Mouse (Mus musculus): ENCODE results near the gene Tmed3. TPM values are rescaled to one million over a fixed set of nuclear protein-coding genes. Genes with fewer than 3 reads are reported as not detected.

Gene Tmed3
- 40.2 and 41.4 TPM in 2 replicates for polyA plus RNA-seq (2016; fragmentation: Nextera tagmentation; extraction: Ambion mirVana)

- 2% methylated on average over 52 of the region's 52 CpGs for WGBS (ENCODE audit: insufficient replicate concordance)
- peak; percentile 98 for ATAC-seq
- H3K4me1 ChIP-seq, result peaks cover 16% of the 10 kb centered on the region
- no peaks in the 10 kb centered on the region for H3K27me3 ChIP-seq (replicated peaks)
- peak within 1 kb of the TSS; percentile 90 for H3K4me2 ChIP-seq
- peak within 1 kb of the TSS; percentile 76 for H3K9ac ChIP-seq
- H3K27ac ChIP-seq, result peak within 1 kb of the TSS; percentile 79
- peak within 1 kb of the TSS; percentile 68 for H3K4me3 ChIP-seq
- H3K36me3 ChIP-seq, result peaks cover 27% of the 10 kb centered on the region
- H3K9me3 ChIP-seq (replicated peaks), result no peaks in the 10 kb centered on the region
Observed at GRCm38 (mm10) chr9:89704265-89705196, at the start of gene Tmed3. Gene Tmed3, minus strand, starts transcription at chr9:89705068.

- Histone ChIP-seq H3K4me1 (no peaks in the 10 kb centered on the region), H3K27me3 (replicated peaks) (peaks cover 4% of the 10 kb centered on the region; the same call in 1 of the 2 replicates), H3K9ac (no peak overlapping the region), H3K27ac (no peak overlapping the region), H3K9me3 (replicated peaks) (no peaks in the 10 kb centered on the region), H3K4me3 (no peak overlapping the region), H3K4me2 (no peak overlapping the region), H3K36me3 (no peaks in the 10 kb centered on the region)
- no peak for ATAC-seq
Observed at GRCm38 (mm10) chr9:89740041-89740440, 35.2 kb upstream of the Tmed3 start.

GRCm38 (mm10) chr9:89738295-89738694, 33.4 kb upstream of the Tmed3 start, which contains the start of gene Ankrd34c:
Gene Ankrd34c, minus strand, starts transcription at chr9:89738475.
- ATAC-seq, result no peak
- Histone ChIP-seq H3K9me3 (replicated peaks) (no peaks in the 10 kb centered on the region), H3K4me1 (no peaks in the 10 kb centered on the region), H3K27ac (no peak within 1 kb of the TSS), H3K4me3 (no peak within 1 kb of the TSS), H3K27me3 (replicated peaks) (peaks cover 4% of the 10 kb centered on the region; the same call in 1 of the 2 replicates), H3K9ac (no peak within 1 kb of the TSS), H3K4me2 (no peak within 1 kb of the TSS), H3K36me3 (no peaks in the 10 kb centered on the region)
- 6% methylated on average over 8 of the region's 8 CpGs for WGBS (ENCODE audit: insufficient replicate concordance)

GRCm38 (mm10) chr9:89737888-89738287, 33.0 kb upstream of the Tmed3 start:
- H3K4me3 ChIP-seq, result no peak overlapping the region
- ATAC-seq, result no peak
- H3K9me3 ChIP-seq (replicated peaks), result no peaks in the 10 kb centered on the region
- no peak overlapping the region for H3K27ac ChIP-seq
- H3K27me3 ChIP-seq (replicated peaks), result peaks cover 4% of the 10 kb centered on the region; the same call in 1 of the 2 replicates
- no peaks in the 10 kb centered on the region for H3K4me1 ChIP-seq
- no peak overlapping the region for H3K4me2 ChIP-seq
- no peak overlapping the region for H3K9ac ChIP-seq
- H3K36me3 ChIP-seq, result no peaks in the 10 kb centered on the region
- 11% methylated on average over 6 of the region's 6 CpGs for WGBS (ENCODE audit: insufficient replicate concordance)

- Histone ChIP-seq H3K4me2 (no peak overlapping the region), H3K9ac (no peak overlapping the region)
- WGBS (ENCODE audit: insufficient replicate concordance), result 10% methylated on average over 20 of the region's 20 CpGs
Observed at GRCm38 (mm10) chr9:89736932-89737705, 32.3 kb upstream of the Tmed3 start.

GRCm38 (mm10) chr9:89706906-89707305, 2.0 kb upstream of the Tmed3 start:
- 24% methylated on average over 4 of the region's 4 CpGs for WGBS (ENCODE audit: insufficient replicate concordance)
- Histone ChIP-seq H3K27ac (no peak overlapping the region), H3K4me1 (peaks cover 16% of the 10 kb centered on the region), H3K27me3 (replicated peaks) (no peaks in the 10 kb centered on the region), H3K36me3 (peaks cover 3% of the 10 kb centered on the region; the same call in 1 of the 2 replicates), H3K4me3 (no peak overlapping the region), H3K9me3 (replicated peaks) (no peaks in the 10 kb centered on the region), H3K4me2 (no peak overlapping the region), H3K9ac (no peak overlapping the region)
- no peak for ATAC-seq

More at GRCm38 (mm10) chr9:89736932-89737705, 32.3 kb upstream of the Tmed3 start:
- no peaks in the 10 kb centered on the region for H3K9me3 ChIP-seq (replicated peaks)
- H3K27ac ChIP-seq, result no peak overlapping the region
- no peaks in the 10 kb centered on the region for H3K4me1 ChIP-seq
- ATAC-seq, result 0 out of 2 replicates have a peak, but pooled peaks have one; percentile 35
- H3K27me3 ChIP-seq (replicated peaks), result peaks cover 4% of the 10 kb centered on the region; the same call in 1 of the 2 replicates
- H3K36me3 ChIP-seq, result no peaks in the 10 kb centered on the region
- no peak overlapping the region for H3K4me3 ChIP-seq

- Histone ChIP-seq H3K4me1 (peaks cover 16% of the 10 kb centered on the region), H3K27ac (peak overlapping the region; percentile 54; the same call in 1 of the 2 replicates), H3K9me3 (replicated peaks) (no peaks in the 10 kb centered on the region), H3K36me3 (peaks cover 21% of the 10 kb centered on the region), H3K4me2 (peak overlapping the region; percentile 90), H3K27me3 (replicated peaks) (no peaks in the 10 kb centered on the region), H3K9ac (peak overlapping the region; percentile 76), H3K4me3 (peak overlapping the region; percentile 68)
- WGBS (ENCODE audit: insufficient replicate concordance), result 12% methylated on average over 10 of the region's 10 CpGs
- peak; percentile 55 for ATAC-seq
Observed at GRCm38 (mm10) chr9:89705197-89705533, 297 bp upstream of the Tmed3 start.

GRCm38 (mm10) chr9:89700910-89701457, 3.9 kb downstream of the Tmed3 start:
- Histone ChIP-seq H3K4me2 (no peak overlapping the region), H3K4me1 (peaks cover 16% of the 10 kb centered on the region), H3K36me3 (peaks cover 47% of the 10 kb centered on the region), H3K27ac (no peak overlapping the region), H3K9me3 (replicated peaks) (no peaks in the 10 kb centered on the region), H3K4me3 (no peak overlapping the region), H3K27me3 (replicated peaks) (no peaks in the 10 kb centered on the region), H3K9ac (no peak overlapping the region)
- ATAC-seq, result no peak
- 63% methylated on average over 2 of the region's 2 CpGs for WGBS (ENCODE audit: insufficient replicate concordance)

- H3K4me1 ChIP-seq, result no peaks in the 10 kb centered on the region
- no peak for ATAC-seq
- no peak overlapping the region for H3K4me3 ChIP-seq
- peaks cover 25% of the 10 kb centered on the region for H3K36me3 ChIP-seq
- no peak overlapping the region for H3K4me2 ChIP-seq
- H3K9ac ChIP-seq, result no peak overlapping the region
- WGBS (ENCODE audit: insufficient replicate concordance), result 68% methylated on average over 1 of the region's 1 CpGs
- no peak overlapping the region for H3K27ac ChIP-seq
- no peaks in the 10 kb centered on the region for H3K9me3 ChIP-seq (replicated peaks)
- H3K27me3 ChIP-seq (replicated peaks), result no peaks in the 10 kb centered on the region
Observed at GRCm38 (mm10) chr9:89695143-89695542, 9.7 kb downstream of the Tmed3 start.

GRCm38 (mm10) chr9:89693670-89694069, 11.2 kb downstream of the Tmed3 start:
- no peaks in the 10 kb centered on the region for H3K27me3 ChIP-seq (replicated peaks)
- H3K9me3 ChIP-seq (replicated peaks), result no peaks in the 10 kb centered on the region
- WGBS (ENCODE audit: insufficient replicate concordance), result 72% methylated on average over 2 of the region's 2 CpGs
- H3K4me1 ChIP-seq, result no peaks in the 10 kb centered on the region
- no peak for ATAC-seq
- no peak overlapping the region for H3K9ac ChIP-seq
- H3K27ac ChIP-seq, result no peak overlapping the region
- H3K4me2 ChIP-seq, result no peak overlapping the region
- H3K4me3 ChIP-seq, result no peak overlapping the region
- peaks cover 11% of the 10 kb centered on the region for H3K36me3 ChIP-seq

GRCm38 (mm10) chr9:89689179-89689578, 15.7 kb downstream of the Tmed3 start:
- no peak overlapping the region for H3K9ac ChIP-seq
- H3K4me2 ChIP-seq, result no peak overlapping the region
- no peak for ATAC-seq
- no peaks in the 10 kb centered on the region for H3K9me3 ChIP-seq (replicated peaks)
- H3K27ac ChIP-seq, result no peak overlapping the region
- no peak overlapping the region for H3K4me3 ChIP-seq
- H3K4me1 ChIP-seq, result no peaks in the 10 kb centered on the region
- H3K36me3 ChIP-seq, result no peaks in the 10 kb centered on the region
- WGBS (ENCODE audit: insufficient replicate concordance), result 52% methylated on average over 1 of the region's 1 CpGs
- no peaks in the 10 kb centered on the region for H3K27me3 ChIP-seq (replicated peaks)
